Mouse (Mus musculus): Measurements from ENCODE around the gene Fndc11.

- TF ChIP-seq MAFK (IDR thresholded peaks at IDR 0.05; ENCODE audit: borderline replicate concordance, low read depth, low read length), result no peak
- TF ChIP-seq ETS1 (IDR thresholded peaks at IDR 0.05; ENCODE audit: low read depth, low read length), result no peak
Measured at GRCm38 (mm10) chr2:181231171-181231570, 11.4 kb downstream of the Fndc11 start.

Measured in MEL (cell line).